Mouse (Mus musculus): ENCODE data around the gene Cdk6. TPM values are rescaled to one million over a fixed set of nuclear protein-coding genes. Genes with fewer than 3 reads are reported as not detected.
A peak's percentile ranks its signal among the peaks of the same experiment; 100 is the strongest.

Gene Cdk6
- total RNA-seq, 2 experiments from 2014 or later, result 15.6 to 16.4 TPM

DNA sequence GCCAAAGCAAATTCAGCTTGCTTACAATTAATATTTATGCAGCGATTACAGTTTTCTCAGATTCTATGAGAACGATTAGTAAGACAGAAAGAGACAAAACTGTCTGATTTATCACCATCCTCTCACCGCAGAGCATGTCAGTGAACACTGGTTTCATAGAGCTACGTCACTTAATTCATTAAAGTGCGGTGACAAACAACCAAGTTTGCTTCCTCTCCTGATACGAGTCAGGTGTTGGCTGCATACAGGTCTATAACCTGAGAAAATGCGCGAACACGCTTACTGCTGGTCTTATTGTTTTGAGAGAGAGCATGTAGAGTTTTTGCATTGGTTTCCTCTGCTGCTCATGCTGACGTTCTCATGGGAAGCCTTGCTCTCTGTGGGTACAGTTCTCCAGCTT, 31.9 kb downstream of the Cdk6 start:
- DNase-seq, result no peak
- intact Hi-C loops (cut with DNase I), result no loop called here

DNA sequence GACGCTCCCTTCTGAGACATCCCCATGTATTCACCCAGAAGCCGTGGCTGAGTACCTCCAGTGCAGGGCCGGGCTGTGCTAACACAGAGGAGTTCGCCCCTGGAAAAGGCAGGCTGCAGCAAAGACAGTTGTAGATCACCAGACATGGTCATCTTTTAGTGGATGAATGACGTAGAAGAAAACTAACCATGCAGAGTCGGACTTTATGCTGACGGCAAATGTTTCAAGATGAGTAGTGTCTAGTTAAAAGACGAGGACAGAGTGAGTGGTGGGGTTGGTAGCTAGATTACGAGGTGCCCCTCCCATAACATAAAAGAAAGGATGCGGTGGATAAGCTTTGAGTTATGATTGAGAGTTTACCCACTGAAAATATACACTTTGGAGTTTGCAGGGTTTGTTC, 33.5 kb downstream of the Cdk6 start:
- intact Hi-C loops (cut with DNase I), result no loop called here

DNA sequence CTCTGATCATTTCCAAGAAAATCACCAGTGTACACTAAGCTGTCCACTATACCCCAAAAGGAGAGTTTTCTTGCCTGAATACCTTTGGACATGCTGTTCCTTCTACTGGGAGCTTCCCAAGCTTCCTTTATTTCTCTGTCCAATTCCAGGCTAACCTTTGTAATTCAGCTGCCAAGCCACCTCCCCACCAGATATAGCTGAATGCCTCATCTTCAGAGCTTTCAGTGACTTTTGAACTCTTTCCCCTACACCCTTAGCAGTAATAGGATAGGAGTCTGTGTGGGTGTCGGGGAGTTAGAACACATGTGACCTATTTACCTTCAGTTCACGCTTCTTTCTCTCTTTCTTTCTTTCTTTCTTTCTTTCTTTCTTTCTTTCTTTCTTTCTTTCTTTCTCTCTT, 34.9 kb downstream of the Cdk6 start:
- intact Hi-C loops (cut with DNase I), result no loop called here
- no peak for DNase-seq

More for the DNA sequence above, 33.5 kb downstream of the Cdk6 start:
- DNase-seq, result no peak

DNA sequence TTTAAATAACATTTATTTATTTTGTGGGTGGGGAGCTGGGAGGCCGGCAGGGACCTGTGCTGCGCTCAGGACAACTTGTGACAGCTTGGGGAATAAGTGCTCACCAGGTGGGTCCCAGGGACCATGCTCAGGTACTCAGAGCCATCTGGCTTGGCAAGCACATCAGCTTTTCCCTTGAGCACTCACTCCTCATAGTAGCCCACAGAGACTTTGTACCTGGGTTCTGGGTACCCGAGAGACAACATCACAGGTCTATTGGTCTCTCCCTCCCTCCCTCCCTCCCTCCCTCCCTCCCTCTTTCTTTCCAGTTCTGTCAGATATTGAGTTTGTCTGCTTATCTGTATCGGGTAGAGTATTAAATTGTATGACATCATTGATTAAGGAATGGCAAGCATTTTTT, 38.0 kb downstream of the Cdk6 start:
- DNase-seq, result no peak
- intact Hi-C loops (cut with DNase I), result no loop called here

DNA sequence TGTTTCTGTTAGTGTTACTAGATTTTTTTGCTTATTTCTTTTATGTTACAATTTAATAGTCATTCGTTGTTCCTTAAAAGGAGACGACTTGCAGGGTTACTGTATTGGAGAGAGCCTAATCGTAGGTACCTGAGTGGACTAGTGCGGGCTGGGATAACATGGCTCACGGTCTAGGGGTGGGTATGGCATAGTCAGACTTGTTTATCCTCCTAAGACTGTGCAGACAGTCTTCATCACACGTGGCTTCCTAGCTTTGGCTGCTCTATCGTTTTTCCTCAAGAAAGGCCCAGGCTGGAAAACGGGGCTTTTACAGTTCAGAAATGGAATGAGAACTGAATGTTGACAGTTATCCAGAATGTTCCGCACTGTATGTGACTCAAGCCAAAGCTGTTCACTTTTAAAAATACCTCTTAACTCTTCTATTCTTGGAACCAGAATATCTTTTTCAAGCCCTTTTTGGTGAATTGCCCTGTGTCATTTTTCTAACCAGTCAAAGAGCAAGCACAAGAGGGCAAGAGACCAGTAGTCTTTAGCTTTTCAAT, 39.5 kb downstream of the Cdk6 start:
- no peak for DNase-seq
- intact Hi-C loops (cut with DNase I), result no loop called here

DNA sequence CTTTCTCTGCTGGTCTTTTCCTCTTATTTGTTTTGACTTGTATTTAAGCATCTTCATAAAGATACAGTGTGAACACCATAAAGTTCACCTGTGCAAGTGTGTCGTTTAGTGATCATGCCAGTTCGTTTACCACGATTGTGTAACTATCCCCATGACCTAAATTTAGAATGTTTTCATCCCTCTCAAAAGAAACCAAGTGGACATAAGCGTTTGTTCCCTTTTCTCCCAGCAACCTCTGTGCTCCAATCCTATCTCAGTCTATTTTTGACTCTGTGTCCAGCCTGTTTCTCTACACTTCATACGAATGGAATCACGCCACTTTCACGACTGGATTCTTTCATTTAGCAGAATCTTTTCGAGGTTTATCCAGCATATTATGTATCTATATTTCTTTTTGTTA, 40.5 kb downstream of the Cdk6 start:
- intact Hi-C loops (cut with DNase I), result no loop called here
- DNase-seq, result no peak

DNA sequence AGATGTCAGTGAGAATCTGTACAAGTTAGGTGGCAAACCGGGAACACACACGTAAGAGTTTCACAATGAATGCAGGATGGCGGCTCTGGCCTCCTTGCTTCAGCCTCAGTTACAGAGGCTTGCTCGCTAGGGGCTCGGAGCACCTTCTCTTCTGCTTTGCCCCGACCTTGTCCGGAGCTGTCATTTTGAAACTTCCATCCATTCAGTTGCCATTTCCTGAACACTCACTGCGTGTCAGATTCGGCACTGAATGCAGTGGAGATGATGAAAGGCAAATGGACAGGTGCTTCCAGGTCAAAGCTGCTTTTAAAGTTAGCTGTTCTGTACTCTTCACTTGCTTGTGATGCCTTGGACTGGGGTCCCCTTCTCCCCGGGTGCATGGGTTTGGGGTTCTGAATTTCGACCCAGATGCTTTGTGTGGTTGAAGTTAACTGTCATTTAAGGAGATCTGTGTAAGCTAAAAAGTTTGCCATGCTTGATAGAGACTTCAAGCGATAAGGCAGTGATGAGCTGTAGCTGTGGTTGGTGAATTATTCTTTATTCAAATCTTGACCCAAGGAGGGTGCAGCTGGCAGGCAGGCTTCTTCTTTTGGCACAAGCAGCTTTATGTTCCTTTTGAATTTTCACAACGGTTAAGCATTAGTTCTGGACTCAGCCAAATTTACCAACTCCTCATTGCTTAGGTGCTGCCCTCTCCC, 41.2 kb downstream of the Cdk6 start:
- no peak for DNase-seq
- intact Hi-C loops (cut with DNase I), result no loop called here

DNA sequence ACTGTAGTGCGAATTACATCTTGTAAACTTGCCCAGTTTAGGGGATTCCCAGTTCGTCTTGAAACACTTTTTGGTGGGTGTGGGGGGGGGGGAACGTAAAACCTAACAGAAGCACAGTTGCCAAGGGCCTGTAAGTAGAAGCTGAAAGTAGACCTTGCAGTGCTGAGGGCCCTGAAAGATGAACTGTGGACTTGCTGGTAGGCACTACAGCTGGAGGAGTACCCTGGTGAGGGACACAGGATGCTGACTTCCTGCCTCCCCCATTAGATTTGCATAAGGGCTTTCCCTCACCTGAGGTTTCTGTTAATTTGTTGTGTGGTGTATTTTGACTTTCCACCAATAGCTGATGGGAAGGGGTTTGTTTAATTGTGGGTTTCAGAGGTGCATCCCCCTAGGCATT, 42.3 kb downstream of the Cdk6 start:
- DNase-seq, result no peak
- intact Hi-C loops (cut with DNase I), result no loop called here

DNA sequence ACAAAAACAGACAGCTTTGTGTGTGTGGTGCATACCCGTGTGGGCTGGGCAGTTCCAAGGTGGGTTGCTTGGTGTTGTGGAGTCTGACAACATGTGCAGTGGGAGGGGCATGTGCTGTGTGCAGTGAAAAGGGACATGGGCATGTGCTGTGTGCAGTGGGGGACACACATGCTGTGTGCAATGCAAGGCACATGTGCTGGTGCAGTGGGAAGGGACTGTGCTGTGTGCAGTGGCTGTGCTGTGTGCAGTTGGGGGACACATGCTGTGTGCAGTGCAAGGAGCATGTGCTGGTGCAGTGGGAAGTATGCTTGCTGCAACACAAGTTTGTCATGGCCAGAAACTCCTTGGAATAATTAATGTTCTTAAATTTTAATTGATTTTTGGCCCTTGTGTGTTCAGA, 43.8 kb downstream of the Cdk6 start:
- intact Hi-C loops (cut with DNase I), result no loop called here
- DNase-seq, result no peak

DNA sequence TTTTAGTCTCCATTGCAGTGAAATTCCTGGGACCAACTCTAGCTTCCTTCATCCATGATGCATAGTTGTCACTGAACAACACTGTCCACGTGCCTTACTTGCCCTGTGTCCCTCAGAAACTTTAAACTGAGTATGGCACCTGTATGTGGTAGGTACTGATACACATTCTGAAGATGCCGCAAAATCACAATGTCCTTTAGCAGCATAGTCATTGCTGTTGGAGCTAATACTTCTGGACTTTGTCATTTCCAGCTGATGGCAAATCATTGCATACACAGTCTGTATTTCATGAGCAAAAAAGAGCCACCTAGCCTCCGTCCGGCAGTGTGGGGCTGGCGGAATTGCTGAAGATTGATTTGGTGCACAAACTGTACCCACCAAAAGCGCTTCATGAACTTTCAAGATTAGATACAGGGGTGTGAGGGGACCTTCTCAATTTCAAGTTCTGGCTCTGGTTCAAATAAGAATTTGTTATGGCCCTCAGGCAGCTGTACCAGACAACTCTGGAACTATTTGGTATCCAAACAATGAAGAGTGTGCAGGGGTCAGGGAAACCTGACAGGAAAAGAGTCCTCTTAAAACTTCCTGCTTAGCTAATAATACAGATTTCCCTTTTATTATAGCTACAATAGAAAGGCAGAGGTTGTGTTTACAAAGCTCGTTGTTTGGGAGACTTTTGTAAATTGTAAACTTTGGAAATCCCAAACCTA, 44.9 kb downstream of the Cdk6 start:
- DNase-seq, result no peak
- intact Hi-C loops (cut with DNase I), result no loop called here

DNA sequence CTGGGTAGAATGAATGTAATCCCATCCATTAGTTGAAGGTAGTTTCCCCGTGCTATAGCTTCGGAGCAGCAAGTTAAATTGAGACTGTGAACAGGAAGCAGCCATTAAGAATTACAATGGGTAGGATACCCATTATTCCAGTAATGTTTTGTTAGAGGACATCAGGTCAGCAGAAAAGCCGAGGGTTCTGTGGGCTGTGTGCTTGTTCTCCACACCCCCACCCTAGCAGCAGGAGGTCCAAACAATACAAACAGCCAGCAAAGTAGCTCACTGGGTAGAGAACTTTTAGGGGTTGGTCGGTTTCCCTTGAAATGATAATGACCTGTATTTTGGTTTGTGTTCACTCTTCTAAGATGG, 45.4 kb downstream of the Cdk6 start:
- no peak for DNase-seq
- intact Hi-C loops (cut with DNase I), result no loop called here

DNA sequence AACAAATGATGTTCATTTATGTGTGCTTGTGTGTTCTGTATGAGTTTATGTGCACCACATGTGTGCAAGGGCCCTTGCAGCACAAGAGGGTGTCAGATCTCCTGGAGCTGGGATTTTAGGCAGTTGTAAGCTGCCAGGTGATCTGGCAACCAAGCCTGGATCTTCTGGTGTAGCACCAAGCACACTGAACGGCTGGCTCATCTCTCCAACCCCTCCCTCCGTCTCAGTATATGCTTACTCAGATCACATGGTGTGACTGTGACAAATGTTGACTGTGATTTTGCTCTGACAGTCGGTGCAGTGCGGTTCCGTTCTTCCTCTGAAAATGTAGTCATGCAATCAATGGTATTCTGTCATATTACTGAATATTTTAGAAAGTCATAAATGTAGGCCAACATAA, 45.9 kb downstream of the Cdk6 start:
- DNase-seq, result peak; percentile 36
- intact Hi-C loops (cut with DNase I), result no loop called here

DNA sequence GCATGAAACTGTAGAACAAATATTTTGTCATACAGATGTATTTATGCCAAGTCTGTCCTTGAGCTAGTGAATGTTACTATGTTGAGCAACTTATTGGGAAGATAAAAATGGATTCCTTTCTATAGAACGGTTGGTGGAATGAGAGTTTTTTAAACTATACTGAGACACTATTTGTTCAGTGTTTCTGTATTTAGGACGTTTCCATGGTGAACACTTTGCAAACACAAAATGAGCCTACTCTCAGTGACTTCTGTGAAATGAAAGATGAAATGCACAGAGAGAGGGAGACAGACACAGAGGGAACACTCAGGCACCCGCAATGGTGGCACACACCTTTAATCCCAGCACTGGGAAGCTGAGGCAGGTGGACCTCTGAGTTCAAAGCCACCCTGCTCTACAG, 51.6 kb downstream of the Cdk6 start:
- DNase-seq, result no peak
- intact Hi-C loops (cut with DNase I), result no loop called here

DNA sequence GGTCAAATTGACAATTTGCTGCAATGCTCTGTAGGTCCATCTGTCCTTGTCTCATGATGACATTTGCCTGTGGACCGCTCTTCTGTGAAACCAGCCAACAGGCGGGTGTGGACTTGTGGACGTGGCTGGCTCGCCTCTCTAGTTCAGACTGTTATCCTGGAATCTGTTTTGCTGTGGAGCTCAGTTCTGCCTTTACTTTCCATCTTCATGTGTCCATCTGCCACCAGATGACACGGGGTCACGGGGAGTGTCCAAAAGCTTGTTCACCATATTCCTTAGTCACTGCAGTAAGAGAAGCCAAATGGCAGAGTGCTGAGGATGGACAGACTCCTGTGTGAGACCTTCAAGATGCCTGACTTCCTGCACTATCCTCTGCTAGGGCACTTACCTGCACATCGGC, 52.9 kb downstream of the Cdk6 start:
- DNase-seq, result no peak
- intact Hi-C loops (cut with DNase I), result no loop called here

DNA sequence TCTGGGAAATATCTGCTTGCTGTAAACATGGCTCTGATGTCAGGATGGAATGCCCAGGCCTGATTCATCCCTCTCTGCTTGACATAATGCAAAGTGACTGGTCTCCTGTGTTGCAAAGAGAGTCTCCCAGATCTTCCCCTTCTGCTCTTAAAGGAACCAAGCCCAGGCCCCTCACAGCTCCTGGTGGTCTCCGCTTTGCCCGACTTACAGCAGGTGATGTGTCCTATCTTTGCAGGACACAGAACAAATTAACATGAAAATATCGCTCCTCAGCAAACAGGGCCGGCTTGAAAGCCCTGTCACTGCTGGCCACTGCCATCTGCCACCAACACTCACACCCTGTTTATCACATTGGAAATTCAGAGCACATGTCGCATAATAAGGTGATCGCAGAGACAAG, 53.7 kb downstream of the Cdk6 start:
- intact Hi-C loops (cut with DNase I), result no loop called here
- DNase-seq, result peak; percentile 75

DNA sequence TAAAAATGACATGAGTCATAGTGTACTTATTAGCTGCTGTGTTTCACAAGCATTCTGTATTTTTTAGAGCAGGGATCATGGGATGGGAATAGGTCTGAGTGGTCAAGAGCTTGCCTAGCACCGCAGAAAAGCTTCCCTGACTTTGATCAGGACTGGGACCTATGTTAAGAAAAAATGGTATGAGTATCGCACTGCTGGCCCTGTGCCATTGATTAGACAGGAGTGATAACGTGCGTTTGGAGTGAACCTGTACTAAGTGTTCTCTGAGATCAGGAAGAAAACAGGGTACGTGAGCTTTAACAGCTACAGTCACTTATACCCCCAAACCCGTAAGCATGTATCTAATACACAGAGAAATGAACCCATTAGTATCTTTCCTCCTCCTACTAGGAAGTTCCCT, 54.9 kb downstream of the Cdk6 start:
- DNase-seq, result no peak
- intact Hi-C loops (cut with DNase I), result no loop called here

DNA sequence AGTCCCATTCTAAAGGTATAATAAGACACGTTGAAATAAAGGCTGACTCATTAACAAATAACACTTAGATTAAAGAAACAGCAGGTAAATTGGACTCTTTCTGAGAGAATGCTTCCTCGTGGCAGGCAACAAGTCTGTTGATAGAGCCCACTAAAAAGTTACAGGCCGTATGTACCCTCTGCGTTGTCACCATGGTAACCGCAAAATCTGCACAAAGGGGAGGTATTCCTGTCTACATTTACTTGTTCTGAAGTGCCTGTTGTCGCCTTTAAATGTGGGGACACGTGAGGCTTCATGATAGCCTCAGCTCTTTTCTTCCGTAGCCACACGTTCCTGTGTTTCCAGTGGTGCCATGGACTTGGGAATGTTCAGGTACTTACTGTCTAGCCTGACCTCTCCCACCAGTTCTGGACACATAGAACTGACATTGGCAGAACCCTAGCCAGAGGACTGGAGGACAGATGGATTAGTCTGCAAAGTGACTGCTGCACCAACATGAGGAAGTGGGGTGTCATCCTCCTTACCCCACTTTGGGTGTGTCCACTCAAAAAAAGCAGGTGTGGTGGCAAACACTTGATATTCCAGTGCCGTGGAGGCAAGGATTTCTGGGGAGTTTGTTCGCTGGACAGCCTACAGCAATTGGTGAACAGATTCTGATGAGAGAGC, 55.8 kb downstream of the Cdk6 start:
- no peak for DNase-seq
- intact Hi-C loops (cut with DNase I), result no loop called here

DNA sequence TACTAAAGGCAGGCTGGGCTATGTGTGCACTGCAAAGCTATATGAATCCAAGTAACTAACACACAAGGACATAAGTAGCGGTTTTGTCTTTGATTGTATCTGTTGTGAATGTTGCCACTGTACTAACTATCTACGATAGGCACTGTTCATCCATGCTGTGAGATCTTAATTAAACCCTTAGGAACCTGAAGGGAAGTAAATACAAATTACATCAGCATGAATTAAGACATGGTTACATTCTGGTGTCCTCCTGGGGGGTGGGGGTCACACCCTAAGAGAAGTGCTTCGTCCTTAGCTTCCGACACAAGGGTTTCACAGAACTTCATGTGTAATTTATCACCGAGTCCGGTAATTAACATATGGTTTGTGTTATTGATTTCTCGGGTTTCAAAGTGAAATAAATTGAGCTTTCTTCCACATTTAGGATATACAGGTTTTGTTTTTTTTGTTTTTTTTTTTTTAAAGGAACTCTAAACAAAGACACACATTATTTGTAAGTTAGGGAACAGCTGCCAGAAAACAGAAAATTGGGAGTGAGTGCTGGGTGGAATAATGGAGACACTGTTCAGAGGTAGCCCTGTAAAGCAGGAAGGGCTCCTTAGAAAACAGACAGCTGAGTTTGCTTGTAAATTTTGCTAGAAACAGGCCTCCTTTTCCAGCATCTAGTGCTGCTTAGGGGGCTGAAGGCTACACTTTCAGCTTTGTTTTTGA, 58.7 kb downstream of the Cdk6 start:
- intact Hi-C loops (cut with DNase I), result no loop called here
- DNase-seq, result no peak

DNA sequence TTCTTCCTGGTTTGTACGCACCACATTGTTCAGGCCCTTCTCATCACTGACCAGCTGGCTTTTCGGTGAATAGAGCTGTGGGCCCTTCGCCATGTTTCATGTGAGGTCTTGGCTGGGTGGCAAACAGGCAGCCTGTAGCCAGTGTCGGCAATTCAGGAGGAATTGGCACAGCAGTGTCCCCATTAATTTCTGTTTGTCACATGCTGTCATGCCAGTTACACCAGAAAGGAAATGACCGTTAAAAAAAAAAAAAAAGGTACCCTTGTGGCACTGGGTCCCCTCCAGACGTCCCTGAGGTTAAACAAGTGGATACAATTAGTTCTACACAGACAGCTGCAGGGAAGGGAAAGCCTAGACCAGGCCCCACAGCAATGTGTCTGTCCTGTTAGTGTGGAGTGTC, 63.8 kb downstream of the Cdk6 start:
- peak; percentile 93 for DNase-seq

DNA sequence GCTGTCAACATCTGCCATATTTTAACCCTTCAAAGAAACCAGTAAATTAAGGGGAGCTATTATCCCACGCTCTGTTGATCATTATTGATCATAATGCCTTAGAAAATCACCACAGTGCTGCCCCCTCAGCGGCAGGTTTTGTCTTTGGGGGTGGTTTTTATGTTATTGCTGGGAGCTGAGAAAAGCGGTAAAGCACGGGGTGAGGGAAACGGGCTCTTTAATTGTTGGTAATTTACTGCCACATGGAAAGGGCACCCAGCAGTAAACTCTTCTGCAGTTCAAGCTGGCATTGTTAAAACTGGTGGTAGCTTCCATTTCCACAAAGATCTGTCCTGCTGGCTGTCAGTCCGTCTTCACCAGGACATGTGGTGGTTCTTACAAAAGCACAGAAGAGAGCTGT, 64.2 kb downstream of the Cdk6 start:
- DNase-seq, result no peak
- intact Hi-C loops (cut with DNase I), result no loop called here

More for the DNA sequence above, 63.8 kb downstream of the Cdk6 start:
- intact Hi-C loops (cut with DNase I), result no loop called here

DNA sequence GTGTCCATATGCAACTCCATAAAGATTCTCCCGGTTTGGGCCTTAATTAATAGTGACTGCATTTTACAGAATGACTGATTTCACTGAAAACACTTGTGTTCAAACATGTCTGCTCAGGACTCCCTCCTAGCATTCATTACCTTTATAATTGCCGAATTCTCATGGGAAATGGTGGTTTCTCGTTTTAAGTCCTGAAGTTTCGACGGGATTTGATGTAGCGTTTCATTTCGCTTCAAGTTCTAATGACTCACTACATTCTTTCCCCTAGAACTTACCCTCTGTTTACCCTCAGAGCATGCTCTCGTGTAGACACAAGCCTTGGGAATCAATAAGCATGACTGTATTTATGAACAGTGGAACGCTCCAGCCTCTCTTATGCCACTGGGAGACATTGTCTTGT, 66.6 kb downstream of the Cdk6 start:
- intact Hi-C loops (cut with DNase I), result no loop called here
- no peak for DNase-seq
